Mouse (Mus musculus): Measurements from ENCODE around the gene Mob4. TPM values are rescaled to one million over a fixed set of nuclear protein-coding genes. Genes with fewer than 3 reads are reported as not detected.

Gene Mob4
- total RNA-seq (2023): 92.5 TPM

DNA sequence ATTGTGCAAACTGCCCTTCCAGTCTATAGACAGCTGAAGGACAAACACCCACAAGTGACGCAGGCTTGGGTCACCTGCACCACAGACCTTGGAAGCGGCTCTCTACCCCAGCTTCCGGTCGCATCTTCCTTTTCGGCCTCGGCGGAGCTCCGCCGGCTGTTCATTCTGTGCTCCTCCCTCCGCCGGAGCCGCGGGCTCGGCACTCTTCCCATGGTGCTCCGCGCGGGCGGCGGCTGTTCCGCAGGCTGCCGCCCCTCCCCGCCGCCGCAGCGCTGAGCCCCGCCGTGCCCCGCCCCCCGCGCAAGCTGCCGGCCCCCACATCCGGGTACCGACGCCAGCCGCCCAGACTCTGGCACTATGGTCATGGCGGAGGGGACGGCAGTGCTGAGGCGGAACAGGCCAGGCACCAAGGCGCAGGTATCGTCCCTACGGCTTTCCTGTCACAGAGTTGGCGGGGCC is at the start of gene Mob4:
Mob4 (plus strand) TSS at position 289 of the 459 bp plus-strand sequence.

DNA sequence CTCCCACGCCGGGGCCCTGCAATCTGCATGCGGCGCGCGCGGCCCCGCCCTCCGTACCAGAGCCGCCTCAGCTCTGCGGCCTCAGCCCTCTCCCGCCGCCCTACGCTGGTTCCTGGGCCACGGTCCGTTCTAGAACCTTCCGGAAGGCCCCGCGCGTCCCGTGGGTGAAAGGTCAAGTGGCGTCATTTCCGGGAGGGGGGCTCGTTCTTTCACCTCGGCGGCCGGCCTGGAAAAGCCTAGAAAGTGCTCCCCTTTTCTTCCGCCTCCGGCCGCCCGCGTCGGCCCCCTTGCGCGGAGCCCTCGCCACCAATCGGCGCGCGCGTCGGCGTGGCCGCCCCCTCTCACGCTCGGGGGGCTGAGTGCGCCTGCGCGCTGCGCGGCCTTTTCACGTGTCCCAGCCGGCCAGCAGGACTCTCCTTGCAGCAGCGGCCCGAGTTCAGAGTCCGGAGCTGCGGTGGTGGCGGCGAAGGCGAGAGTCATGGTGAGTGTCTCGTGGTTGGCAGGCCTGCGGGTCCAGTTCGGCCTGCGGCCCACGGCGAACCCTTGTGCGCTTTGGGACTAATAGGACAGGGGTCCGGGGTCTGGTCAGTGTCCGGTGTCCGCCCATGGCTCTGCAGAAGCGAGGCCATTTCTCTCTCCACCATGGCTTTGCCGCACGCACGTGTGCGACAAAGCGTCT is 43.0 kb upstream of the Mob4 start, which contains the start of the genes Hspe1 and Hspd1:
Hspe1 (plus strand) TSS at position 201 of the 679 bp plus-strand sequence.
Hspd1 (minus strand) TSS at position 312 of the 679 bp plus-strand sequence.

Other genes starting within 250 kb of the Mob4 start
- gene Ankrd44, start 204.8 kb upstream of the Mob4 start, total RNA-seq (2023): 580 TPM
- 549 TPM for gene Sf3b1, start 103.8 kb upstream of the Mob4 start, total RNA-seq (2023)
- gene Coq10b, start 78.5 kb upstream of the Mob4 start, total RNA-seq (2023): 78.1 TPM
- 140 TPM for gene Hspe1, start 43.1 kb upstream of the Mob4 start, total RNA-seq (2023)
- 106 TPM for gene Hspd1, start 43.0 kb upstream of the Mob4 start, total RNA-seq (2023)
- gene Rftn2, start 95.6 kb downstream of the Mob4 start, total RNA-seq (2023): 4.4 TPM
- 8.1 TPM for gene Mars2, start 105.9 kb downstream of the Mob4 start, total RNA-seq (2023)
- 11.8 TPM for gene Boll, start 232.2 kb downstream of the Mob4 start, total RNA-seq (2023)